Mouse (Mus musculus) cerebellum, adult 9-11 months (tissue): ENCODE results near the gene Lrrc4.

Source experiments
- DNase-seq: peaks from one replicate; pipeline ENCODE4 v3.0.0; 2022

Gene Lrrc4

DNA sequence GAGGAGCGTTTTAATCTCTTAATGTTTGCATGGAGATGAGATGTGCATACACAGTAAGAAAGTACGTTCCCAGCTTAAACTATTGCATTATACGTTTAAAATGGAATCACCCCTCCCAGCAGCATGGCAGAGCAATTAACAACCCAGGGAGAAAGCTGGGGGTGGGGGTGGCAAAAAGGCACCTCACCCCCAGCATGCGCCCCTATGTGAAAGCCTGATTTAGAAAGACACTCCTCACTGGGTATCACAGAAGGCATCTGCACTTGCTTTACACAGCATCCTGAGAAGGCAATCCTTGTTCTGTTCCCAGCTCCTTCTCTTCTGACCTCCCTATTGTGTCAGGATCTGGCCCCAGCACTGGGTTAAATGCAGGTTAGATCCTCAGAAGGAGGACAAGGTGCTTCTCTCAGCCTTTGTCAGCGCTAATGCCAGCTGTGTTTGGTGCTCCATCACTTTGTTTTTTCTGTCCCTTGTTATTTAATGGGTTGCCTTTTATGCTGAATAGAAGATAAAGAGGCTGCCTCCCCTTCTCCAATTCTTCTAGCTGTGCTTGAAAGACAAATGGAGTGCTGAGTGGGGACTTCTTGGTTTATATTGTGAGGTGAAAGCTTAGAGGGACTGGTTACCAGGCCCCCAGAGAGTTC is 69.3 kb downstream of the Lrrc4 start:
- no peak for DNase-seq

DNA sequence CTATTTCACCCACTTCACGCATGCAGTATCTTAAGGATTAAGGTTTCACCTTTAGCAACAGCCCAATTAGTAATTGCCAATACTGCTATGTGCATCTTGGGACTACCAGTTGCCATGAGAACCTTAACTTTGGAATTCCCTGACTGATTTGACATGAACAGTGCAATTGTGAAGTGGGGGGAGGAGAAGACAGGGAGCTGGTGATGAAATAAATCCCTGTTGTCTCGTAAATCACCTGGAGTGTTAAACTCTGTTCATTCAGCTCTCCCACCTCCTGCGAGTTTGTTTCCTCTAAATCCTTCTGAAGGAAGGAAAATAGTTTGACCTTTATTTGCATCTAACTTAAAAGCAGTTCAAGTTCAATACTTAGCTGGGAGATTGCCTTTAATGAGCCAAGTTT is 69.8 kb downstream of the Lrrc4 start:
- no peak for DNase-seq

DNA sequence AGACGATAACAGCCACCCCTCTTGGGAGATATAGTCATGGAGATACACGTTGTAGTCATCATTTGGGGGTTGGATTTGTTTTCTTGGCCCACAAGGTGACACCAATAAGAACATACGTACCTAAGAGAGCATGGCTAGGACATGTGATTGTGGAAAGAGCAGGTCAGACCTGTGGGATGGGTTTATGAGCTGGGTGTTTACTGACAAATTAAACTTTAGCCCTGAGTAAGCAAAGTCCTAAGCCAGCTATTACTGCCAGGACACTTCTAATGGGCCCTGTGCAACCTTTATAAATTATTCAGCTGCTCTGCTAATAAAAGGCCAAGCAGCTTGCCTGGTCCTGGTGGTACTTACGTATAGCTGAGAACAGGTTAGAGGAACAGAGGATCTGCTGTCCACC is 73.3 kb downstream of the Lrrc4 start:
- no peak for DNase-seq

DNA sequence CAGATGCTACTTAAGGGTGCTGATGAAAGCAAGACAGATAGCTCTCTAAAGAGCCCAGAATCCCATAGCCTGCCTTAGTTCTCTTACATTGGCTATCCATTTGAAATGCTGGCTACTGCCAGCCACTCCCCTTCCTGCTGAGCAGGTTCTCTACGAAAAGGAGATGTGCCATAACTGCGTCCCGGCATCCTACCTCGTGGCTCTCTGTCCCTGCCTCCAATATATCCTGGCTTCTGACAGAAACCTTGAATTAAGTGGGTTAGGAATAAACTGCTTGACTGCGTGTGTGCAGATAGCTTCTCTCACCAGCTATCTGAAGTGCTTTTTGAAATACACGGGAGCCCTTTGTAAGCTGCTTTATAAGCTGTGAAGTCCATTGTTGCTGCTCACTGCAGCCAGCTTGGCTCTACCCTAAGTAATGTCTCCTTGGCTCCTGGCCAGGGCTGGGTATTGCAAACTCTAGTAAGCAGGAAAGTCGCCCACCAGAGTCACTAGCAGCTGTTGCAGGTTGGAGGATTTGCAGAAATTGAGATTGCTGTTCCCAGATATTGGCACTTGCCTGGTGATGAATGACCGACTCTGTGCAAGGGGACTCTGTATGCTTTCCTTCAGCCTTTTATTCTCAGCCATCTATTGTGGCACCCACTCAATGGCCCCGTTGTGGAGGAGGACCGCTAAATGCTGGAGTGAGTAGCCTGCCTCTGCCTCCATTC is 75.1 kb downstream of the Lrrc4 start:
- DNase-seq: peak; percentile 36

DNA sequence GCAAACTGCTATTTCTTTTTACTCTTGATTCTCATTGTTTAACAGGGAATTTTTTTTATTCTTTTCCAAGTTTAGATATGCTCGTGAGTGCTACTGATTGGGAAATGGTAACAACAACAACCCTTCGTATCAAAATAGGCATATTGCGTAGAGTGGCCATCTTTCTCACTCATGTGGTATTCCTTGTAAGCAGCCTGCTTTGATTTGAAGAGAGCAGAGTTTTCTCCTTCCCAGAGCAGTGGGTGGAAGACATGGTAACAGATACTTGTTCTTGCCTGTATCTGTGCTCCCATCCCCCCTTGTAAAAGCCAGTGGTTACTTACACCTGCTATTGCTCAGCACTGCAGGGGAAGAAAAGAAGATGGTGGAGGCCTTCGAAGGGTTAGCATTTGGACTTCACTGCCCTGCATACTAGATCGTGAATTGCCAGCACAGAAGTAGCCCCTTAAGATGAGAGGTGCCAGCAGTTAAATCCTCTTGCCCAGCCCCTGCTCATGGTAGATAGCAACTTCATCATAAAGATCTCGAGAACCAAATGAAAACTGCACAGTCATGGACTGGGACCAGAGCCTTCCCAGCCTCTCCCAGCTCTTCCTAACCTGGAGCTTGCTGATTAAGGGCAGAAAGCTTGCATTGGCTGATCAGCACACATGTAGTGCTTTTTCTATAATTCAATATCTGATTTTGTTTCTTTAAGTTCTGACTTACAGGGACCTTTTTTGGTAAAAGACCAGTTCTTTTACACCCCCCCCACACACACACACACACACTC is 77.2 kb downstream of the Lrrc4 start:
- no peak for DNase-seq

DNA sequence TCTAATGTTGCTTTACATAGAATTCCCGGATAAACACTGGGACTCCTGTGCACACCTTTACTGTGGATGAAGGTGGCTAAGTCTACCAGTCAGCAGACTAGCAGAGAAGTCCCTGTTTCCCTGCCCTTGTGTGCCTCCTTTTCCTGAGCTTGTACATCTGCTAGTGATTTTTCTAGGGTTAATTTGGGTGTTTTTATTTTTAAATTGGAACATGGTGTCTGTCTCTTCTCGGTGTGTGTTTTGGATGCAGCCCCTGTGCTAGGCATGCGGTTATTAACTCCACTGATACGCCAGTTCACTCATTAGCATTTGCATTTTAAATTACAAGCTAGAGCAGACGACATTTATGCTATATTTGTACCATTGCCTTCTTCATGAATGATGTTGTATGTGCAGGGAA is 77.9 kb downstream of the Lrrc4 start:
- no peak for DNase-seq

DNA sequence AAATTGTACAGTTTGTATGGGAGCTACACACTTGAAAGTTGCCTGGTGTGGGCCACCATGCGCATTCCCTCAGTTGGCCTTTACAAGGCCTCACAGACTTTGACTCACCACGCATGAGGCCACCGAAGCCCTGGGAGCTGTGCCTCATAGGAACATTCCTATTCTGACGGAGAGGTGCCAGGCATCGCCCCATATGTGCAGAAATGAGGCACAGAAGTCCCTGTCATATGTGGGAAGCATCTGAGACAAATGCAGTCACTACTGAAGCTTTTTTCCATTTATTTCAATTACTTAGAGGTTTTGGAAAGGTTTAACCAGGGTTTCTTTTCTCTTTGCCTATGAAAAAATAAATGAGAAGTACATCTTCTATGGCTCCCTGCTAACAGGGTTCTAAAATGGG is 78.3 kb downstream of the Lrrc4 start:
- DNase-seq: no peak

DNA sequence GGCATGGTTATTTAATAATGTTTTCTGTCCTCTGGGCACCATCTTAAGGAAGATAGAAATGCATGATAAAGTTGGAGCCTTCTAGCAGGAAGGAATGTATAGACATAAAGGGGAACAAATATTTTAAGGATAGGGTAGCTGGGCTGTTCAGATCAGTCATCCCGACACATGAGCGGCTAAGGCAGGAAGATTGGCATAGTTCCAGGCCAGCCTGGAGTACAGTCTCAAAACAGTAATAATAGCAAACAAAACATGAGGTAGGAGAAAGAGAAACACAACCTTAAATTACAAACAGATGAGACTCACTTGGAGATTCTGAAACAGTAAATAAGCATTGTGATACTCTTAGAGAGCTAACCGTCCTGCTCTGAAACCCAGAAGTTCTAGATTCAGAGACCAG is 80.4 kb downstream of the Lrrc4 start:
- no peak for DNase-seq

DNA sequence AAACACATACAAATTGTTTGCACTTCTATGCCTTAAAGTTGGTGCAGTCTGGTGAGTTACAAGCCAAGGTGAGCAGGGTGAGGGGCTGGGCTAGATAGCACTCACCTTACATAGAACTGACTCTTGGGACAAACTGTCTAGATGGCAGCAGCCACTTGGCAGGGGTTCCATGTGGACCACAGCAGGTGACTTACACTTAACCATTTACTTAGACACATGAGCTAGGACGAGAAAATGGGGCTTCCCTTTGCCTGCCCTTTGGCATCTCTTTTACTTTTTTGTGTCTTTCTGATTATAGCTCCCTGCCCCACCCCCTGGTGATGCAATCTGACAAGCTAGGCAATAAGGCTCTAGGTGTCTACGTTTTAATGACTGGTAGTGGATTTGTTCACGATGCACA is 82.3 kb downstream of the Lrrc4 start:
- DNase-seq: peak; percentile 54

DNA sequence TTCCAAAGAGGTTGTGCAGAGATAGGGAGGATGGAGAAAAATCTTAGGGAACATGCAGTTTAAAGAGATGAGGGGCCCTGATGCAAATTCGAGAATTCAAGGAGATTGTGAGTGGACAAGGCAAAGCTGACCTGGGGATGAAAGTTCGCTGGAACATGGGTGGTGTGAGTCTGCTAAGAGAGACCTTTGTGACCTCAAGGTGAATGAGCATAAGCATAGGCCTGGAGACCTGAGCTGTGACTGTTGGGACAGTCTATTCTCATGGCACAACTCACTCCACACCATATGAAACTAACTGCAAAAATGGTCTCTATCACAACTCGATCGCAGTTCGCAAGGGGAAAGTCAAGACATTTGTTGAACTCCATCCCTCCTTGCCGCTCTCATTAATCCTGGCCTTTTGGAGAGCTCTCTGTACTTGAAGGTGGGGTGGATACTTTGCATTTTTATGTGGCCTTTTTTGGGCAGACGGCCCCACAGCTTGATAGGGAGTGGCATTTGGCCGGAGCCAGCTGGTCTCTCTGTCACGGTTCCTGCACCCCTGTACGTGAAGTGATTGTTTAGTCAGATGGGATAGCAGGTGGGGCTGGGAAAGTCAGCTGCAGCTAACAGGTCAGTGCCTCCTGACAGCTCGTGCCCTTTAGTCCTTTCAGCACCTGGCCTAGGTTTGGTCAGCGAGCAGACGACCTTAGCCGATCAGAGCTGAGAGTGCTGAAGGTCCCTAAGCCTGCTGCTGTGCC is 83.4 kb downstream of the Lrrc4 start:
- DNase-seq: peak; percentile 93

DNA sequence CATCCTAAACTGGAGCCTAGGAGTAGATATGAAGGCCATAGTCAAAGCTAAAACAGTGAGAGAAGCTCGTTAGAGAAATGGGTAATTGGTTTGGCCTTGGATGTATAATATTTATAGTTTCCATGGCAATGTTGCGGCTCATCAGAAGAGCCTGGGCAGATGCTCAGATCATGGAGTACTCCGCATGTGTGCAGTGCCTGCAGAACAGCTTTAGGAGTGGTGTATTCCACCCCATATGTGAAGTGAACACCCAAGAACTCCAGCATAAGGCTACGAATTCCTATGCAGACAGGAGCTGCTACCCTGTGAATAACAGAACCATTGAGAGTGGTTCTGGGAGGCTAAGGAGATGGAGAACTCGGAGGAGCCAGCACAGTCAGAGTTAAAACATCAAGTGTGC is 84.5 kb downstream of the Lrrc4 start:
- DNase-seq: no peak

DNA sequence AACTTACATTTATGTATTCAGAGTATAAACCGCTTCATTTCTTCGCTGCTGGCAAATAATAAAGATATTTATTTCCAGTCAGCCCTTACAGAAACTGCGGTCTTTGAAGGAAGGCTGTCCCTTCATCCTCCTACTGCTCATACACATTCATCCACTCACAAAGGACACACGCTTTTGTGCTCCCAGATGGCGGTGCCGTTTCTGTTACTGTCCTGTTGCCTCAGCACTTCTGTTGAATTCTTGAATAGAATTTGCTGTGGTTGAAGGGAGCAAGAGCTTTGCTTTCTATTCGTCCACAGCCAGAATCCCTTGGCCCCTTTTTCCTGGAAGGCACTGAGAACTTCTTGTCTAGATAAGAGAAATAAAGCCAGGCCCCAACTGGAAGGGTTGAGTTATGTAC is 85.7 kb downstream of the Lrrc4 start:
- DNase-seq: no peak

DNA sequence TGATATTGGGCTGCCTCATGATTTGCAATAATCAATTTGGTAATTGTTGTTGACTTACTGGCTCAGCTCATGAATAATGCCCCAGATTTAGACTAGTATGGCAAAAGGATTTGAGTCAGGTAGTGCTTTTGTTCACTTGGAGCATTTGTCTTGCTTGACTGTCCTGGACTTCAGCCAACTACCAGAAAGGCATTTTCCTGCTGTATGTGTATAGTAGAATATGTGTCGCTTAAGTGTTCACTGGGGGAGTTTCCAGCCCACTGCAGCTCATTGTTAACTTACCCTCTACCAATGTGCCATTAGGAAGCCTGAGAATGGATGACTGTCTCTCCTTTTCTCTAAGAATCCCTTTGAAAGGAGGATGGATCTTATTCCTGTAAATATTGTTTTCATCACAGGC is 88.0 kb downstream of the Lrrc4 start:
- DNase-seq: no peak

DNA sequence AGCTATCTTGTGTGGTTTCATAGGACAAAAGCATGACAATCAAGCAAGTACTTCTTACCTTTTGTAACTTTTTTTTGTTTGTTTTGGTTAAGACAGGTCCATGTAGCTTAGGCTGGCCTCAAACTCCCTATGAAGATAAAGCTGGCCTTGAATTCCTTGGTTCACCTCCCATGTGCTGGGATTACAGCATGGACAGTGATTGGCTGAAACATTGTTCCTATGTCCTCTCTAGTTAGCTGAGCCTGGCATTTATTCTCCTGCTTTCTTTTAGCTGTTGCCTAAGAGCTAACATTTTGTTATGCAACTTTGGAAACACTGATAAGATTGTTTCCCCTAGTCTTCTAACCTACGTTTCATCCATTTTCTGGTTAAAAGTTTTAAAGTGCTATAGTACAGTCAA is 93.9 kb downstream of the Lrrc4 start:
- no peak for DNase-seq

DNA sequence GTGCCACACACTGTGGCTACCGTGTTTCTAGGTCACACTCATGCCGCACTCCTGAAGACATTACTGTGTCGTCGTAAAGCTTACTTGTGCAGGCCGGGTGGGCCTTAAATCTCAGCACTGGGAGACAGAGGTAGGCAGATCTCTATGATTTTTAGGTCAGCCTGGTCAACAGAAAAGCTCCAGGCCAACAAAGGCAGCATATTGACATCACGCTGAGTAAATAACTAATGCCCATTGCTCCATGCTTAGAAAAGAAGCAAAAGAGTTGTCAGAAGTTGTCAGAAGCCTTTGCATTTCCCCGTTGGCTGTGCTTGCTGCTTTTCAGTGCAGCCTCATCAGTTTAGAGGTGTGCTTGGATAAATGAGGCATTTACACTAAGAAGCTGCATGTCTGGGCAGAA is 94.9 kb downstream of the Lrrc4 start:
- DNase-seq: no peak

DNA sequence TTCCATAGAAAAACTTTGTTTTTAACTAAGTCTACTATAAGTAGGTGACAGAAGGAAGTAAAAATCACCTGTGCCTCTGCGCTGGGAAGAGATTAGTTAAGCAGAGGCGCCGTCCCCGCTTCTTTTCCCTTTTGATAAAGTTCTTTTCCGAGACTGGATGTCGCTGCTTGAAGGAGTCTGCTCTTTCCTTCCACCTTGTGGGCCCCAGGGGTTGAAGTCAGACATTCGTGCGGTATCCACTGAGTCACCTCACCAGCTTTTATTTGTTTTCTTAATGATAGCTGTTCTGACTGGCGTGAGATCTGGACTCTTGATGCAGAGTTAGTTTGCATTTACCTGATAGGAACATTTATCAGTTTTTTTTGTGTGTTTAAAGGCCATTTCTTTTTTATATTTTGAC is 96.4 kb downstream of the Lrrc4 start:
- no peak for DNase-seq

DNA sequence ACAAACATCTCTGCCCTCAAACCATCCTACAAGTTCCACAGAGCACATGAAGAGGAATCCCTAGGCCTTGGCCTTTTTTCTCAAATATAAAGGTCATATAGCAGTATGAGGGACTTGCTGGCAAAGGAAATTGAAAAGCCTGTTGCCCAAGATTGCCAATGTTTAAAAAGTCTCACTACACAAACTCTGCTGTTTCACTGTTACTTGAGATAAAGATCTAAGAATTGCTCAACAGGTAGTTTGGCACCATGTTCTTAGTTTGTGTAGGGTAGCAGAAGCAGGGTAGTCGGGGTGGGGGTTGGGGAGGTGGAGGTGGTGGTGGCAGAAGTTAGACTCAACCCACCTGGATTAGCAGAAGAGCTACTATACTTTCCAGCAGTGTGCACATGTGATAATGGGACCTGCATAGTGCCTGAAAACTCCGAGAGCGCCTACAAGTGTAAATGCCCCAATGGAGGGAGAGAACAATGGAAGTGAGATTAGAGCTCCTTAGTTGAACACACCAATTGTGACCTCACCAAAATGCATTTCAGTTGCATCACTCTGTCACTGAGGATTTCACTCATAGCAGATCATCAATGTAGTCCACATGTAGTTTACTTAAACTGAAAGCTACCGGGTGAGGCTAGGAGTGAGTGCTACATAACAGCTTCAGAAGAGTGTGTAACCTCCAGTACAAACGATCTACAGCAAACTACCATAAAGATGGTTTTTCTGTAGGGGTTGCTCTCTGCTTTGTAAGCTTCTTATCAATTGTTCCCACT is 97.5 kb downstream of the Lrrc4 start:
- no peak for DNase-seq

DNA sequence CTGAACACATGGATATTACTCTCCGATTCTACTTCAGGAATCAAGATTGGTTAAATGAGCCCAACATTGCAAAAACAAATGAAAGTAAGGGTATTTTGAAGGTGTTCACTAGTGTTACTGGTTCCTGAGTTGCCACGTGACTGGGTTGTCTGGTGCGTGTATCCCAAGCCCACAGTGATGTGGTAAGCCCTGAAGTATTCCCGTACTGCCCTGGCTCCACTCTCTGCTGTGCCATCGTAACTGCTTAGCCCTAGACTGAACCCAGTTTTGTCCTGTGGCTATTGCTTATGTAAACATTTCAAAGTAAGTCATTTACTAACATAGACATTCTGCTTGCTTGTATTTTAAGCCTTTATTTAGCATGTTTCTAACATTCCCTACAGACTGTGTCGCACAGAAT is 100.3 kb downstream of the Lrrc4 start:
- DNase-seq: no peak

DNA sequence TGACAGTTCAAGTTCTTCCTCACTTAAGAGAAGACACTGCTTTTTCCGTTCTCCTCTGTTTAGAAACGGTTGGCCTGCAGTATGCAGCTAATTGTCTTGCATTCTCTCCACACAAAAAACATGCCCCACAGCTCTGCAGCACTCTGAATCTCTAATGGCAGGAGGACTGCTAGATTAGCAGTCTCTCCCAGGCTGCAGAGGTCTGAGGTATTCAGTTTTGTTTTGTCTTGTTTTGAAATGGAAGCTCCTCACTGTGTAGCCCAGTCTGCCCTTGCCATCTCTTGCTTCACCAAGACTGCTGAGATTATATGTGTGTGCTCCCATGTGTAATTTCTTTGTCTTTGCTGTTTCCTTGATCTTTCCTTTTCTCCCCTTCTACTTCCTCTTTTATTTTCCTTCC is 101.9 kb downstream of the Lrrc4 start:
- no peak for DNase-seq

DNA sequence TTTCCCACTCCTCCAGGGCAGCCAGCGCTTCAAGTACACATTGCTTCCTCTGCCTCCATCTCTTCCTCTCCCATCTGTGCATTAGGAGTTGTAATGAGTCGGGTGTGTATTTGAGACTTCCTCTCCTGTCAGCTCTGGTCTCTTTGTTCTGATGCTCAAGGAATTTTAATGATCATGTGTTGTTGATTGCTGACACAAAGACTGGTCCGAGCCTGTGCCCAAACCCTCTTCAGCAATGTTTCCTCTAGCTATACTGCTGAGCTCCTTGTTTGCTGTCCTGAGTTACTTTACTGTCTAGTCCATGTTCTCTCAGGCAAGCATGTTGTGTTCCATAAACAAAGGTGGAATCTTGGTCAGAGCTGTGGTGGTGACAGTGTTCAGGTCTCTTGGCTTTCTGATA is 102.3 kb downstream of the Lrrc4 start:
- no peak for DNase-seq

DNA sequence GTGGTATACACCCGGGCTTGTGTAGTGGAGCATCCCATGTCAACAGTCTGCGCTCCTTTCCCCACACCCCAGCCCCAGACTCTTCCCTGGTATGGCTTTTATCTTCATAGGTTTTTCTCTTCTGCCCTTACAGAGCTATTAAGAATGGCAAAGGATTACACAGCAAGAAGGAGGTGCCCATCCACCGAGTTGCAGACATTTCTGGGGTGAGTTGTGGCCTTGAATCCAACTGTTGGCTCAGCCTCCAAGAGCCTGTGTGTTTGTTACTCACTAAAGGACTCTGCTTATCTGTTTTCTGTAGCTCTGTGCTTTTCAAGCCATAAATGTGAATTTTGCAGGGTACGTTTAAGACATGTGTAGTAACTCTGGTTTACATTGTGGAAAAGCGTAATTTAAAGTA is 106.8 kb downstream of the Lrrc4 start:
- no peak for DNase-seq

DNA sequence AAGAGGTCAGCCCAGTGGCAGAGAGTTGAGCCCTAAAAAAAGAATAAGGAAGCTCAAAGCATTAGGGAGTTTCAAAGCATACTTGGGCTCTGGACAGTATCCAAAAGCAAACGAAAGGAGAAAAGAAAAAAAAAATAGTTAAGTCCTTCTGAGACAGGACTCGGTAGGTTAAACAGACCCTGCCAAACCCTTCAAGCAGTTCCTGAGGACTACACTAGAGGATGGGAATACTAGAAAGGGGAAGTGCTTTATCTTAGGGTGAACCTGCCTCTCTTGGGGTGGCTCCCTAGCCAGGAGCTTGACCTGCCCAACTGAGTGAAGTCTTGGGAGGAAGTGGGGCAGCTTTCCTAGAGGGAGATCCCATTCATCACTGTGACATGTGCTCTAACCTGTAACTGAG is 108.5 kb downstream of the Lrrc4 start:
- no peak for DNase-seq
